Mouse (Mus musculus): Measurements from ENCODE around the gene Il17re.

- no peak for TF ChIP-seq CTCF (IDR thresholded peaks at IDR 0.05; ENCODE audit: low read depth, low read length)
- TF ChIP-seq POLR2A (IDR thresholded peaks at IDR 0.05; ENCODE audit: borderline replicate concordance, low read depth, low read length), result no peak
Observed at GRCm38 (mm10) chr6:113428006-113428405, 30.3 kb upstream of the Il17re start.
